Mouse (Mus musculus): ENCODE data around the gene Tma7.

DNA sequence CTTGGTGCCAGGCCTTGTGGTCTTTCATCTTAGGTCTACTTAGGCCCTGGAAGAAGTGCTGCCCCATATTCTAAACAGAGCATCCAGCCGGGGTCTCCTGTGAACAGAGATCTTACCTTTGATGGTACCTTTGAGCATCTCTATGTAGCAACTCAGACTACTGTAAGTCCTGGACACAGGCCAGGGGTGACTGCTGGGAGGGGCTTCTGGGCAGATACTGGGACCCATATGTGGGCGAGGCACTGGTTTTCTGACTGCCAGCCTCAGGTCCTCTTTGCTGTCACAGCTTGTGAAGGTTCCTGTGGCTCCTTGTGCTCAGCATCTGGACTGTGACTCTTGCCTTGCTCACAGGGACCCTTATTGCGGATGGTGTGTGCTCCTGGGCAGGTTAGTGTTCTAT is 20.2 kb upstream of the Tma7 start:
- no peak for TF ChIP-seq CTCF (IDR thresholded peaks at IDR 0.05; ENCODE audit: low read depth, low read length)
- TF ChIP-seq POLR2A (IDR thresholded peaks at IDR 0.05; ENCODE audit: insufficient read depth, low read length): no peak
- TF ChIP-seq EP300 (IDR thresholded peaks at IDR 0.05; ENCODE audit: insufficient read depth, low read depth, low read length): no peak

Data from ES-Bruce4 (cell line).